Mouse (Mus musculus) liver, embryonic 13.5 days (tissue): Measurements from ENCODE around the gene Kti12. TPM values are rescaled to one million over a fixed set of nuclear protein-coding genes. Genes with fewer than 3 reads are reported as not detected.

Experiments used
- ATAC-seq: fragments of 200-750 bp; cut with Nextera tagmentation; 2 replicates; pipeline ENCODE4 v1.8.0; 2017; ENCODE audit warnings: low read depth, mild to moderate bottlenecking, moderate number of reproducible peaks, moderate library complexity
- DNase-seq: peaks from one replicate; pipeline ENCODE4 v3.0.0; 2022
- H3K27ac ChIP-seq: fragments of 300-500 bp; sonication (generic); 2 replicates; pipeline ENCODE4 v1.5.1; 2015; ENCODE audit warnings: moderate library complexity, mild to moderate bottlenecking, inconsistent platforms
- H3K27me3 ChIP-seq: fragments of 300-500 bp; sonication (generic); 2 replicates; pipeline ENCODE4 v1.6.1; 2015; ENCODE audit warnings: mild to moderate bottlenecking, inconsistent platforms
- H3K36me3 ChIP-seq: fragments of 300-500 bp; sonication (generic); 2 replicates; pipeline ENCODE4 v1.6.1; 2015; ENCODE audit warnings: mild to moderate bottlenecking, inconsistent platforms
- H3K4me1 ChIP-seq: fragments of 300-500 bp; sonication (generic); replicated peaks from 2 replicates; pipeline ENCODE4 v1.6.1; 2015; ENCODE audit warnings: inconsistent platforms
- H3K4me2 ChIP-seq: fragments of 300-500 bp; sonication (generic); 2 replicates; pipeline ENCODE4 v1.6.1; 2015; ENCODE audit warnings: inconsistent platforms, mild to moderate bottlenecking, moderate library complexity
- H3K4me3 ChIP-seq: fragments of 300-500 bp; sonication (generic); replicated peaks from 2 replicates; pipeline ENCODE4 v1.5.1; 2015; ENCODE audit warnings: mild to moderate bottlenecking, inconsistent platforms
- H3K9ac ChIP-seq: fragments of 300-500 bp; sonication (generic); 2 replicates; pipeline ENCODE4 v1.6.1; 2015; ENCODE audit warnings: mild to moderate bottlenecking, inconsistent platforms
- H3K9me3 ChIP-seq: fragments of 300-500 bp; sonication (generic); replicated peaks from 2 replicates; pipeline ENCODE4 v1.6.1; 2016; ENCODE audit warnings: inconsistent platforms
- WGBS: fragments of 180-500 bp; shearing (Covaris S2); methylation state at CpG from one replicate; pipeline ENCODE4 v1.1.7; 2015; ENCODE audit not compliant: insufficient replicate concordance; 5-methylcytosine and 5-hydroxymethylcytosine counted together
- polyA plus RNA-seq: library from polyadenylated mRNA; unstranded; fragments of >200 nt; fragmentation: Nextera tagmentation; extraction: Ambion mirVana; gene quantifications from 2 replicates; pipeline ENCODE4 v1.2.1, GENCODE M21; 2015

The Kti12 gene
- 59.6 and 63.3 TPM in 2 replicates for polyA plus RNA-seq

- Histone ChIP-seq H3K4me1 (peaks cover 33% of the 10 kb centered on the region), H3K27me3 (no peaks in the 10 kb centered on the region), H3K27ac (peak within 1 kb of the TSS; percentile 79), H3K36me3 (0 out of 2 replicates have a peak, but pooled peaks cover 7% of the 10 kb centered on the region), H3K9ac (peak within 1 kb of the TSS; percentile 87), H3K9me3 (no peaks in the 10 kb centered on the region), H3K4me3 (peak within 1 kb of the TSS; percentile 89), H3K4me2 (peak within 1 kb of the TSS; percentile 94)
- WGBS: under 1% methylated on average over 77 of the region's 77 CpGs
- peak; percentile 87 for ATAC-seq
- peak; percentile 65 for DNase-seq
Observed at GRCm38 (mm10) chr4:108847715-108848504, at the start of gene Kti12. Gene Kti12, plus strand, starts transcription at chr4:108847785.

GRCm38 (mm10) chr4:108798083-108798830 is 49.3 kb upstream of the Kti12 start:
- Histone ChIP-seq H3K27me3 (no peaks in the 10 kb centered on the region), H3K4me3 (no peak overlapping the region), H3K4me1 (no peaks in the 10 kb centered on the region; the same call in 1 of the 2 replicates), H3K4me2 (no peak overlapping the region), H3K36me3 (no peaks in the 10 kb centered on the region), H3K9me3 (no peaks in the 10 kb centered on the region), H3K27ac (no peak overlapping the region), H3K9ac (no peak overlapping the region)
- DNase-seq: peak; percentile 31
- no peak for ATAC-seq
- WGBS: 26% methylated on average over 2 of the region's 2 CpGs

- Histone ChIP-seq H3K27ac (no peak overlapping the region), H3K27me3 (no peaks in the 10 kb centered on the region), H3K36me3 (no peaks in the 10 kb centered on the region), H3K9me3 (no peaks in the 10 kb centered on the region), H3K4me1 (no peaks in the 10 kb centered on the region), H3K9ac (no peak overlapping the region), H3K4me2 (no peak overlapping the region), H3K4me3 (no peak overlapping the region)
- no peak for ATAC-seq
- no peak for DNase-seq
- WGBS: 73% methylated on average over 2 of the region's 2 CpGs
Observed at GRCm38 (mm10) chr4:108803535-108803934, 44.0 kb upstream of the Kti12 start.

- H3K36me3 ChIP-seq: 0 out of 2 replicates have a peak, but pooled peaks cover 6% of the 10 kb centered on the region
- H3K4me2 ChIP-seq: no peak overlapping the region
- no peak overlapping the region for H3K9ac ChIP-seq
- H3K4me3 ChIP-seq: no peak overlapping the region
- H3K4me1 ChIP-seq: no peaks in the 10 kb centered on the region
- H3K9me3 ChIP-seq: no peaks in the 10 kb centered on the region
- DNase-seq: no peak
- no peak for ATAC-seq
- no peak overlapping the region for H3K27ac ChIP-seq
- H3K27me3 ChIP-seq: no peaks in the 10 kb centered on the region
- 45% methylated on average over 4 of the region's 4 CpGs for WGBS
Observed at GRCm38 (mm10) chr4:108811142-108811541, 36.4 kb upstream of the Kti12 start.

GRCm38 (mm10) chr4:108811550-108811949 is 36.0 kb upstream of the Kti12 start:
- H3K36me3 ChIP-seq: 0 out of 2 replicates have a peak, but pooled peaks cover 6% of the 10 kb centered on the region
- H3K4me3 ChIP-seq: no peak overlapping the region
- no peak overlapping the region for H3K9ac ChIP-seq
- WGBS: 55% methylated on average over 6 of the region's 6 CpGs
- H3K9me3 ChIP-seq: no peaks in the 10 kb centered on the region
- H3K4me1 ChIP-seq: no peaks in the 10 kb centered on the region
- no peak for DNase-seq
- no peak for ATAC-seq
- H3K4me2 ChIP-seq: no peak overlapping the region
- H3K27ac ChIP-seq: no peak overlapping the region
- H3K27me3 ChIP-seq: no peaks in the 10 kb centered on the region

GRCm38 (mm10) chr4:108825677-108826076 is 21.9 kb upstream of the Kti12 start:
- no peaks in the 10 kb centered on the region for H3K4me1 ChIP-seq
- peaks cover 70% of the 10 kb centered on the region for H3K36me3 ChIP-seq
- ATAC-seq: no peak
- H3K9ac ChIP-seq: no peak overlapping the region
- no peak for DNase-seq
- H3K27ac ChIP-seq: no peak overlapping the region
- no peaks in the 10 kb centered on the region for H3K27me3 ChIP-seq
- no peak overlapping the region for H3K4me3 ChIP-seq
- WGBS: 82% methylated on average over 3 of the region's 3 CpGs
- H3K4me2 ChIP-seq: no peak overlapping the region
- no peaks in the 10 kb centered on the region for H3K9me3 ChIP-seq

- Histone ChIP-seq H3K4me3 (no peak overlapping the region), H3K4me1 (peaks cover 4% of the 10 kb centered on the region; the same call in 1 of the 2 replicates), H3K27ac (no peak overlapping the region), H3K4me2 (no peak overlapping the region), H3K9me3 (no peaks in the 10 kb centered on the region), H3K9ac (no peak overlapping the region), H3K36me3 (peaks cover 65% of the 10 kb centered on the region), H3K27me3 (no peaks in the 10 kb centered on the region)
- WGBS: 79% methylated on average over 1 of the region's 1 CpGs
- no peak for DNase-seq
- no peak for ATAC-seq
Observed at GRCm38 (mm10) chr4:108826096-108826495, 21.5 kb upstream of the Kti12 start.

GRCm38 (mm10) chr4:108826643-108827042 is 20.9 kb upstream of the Kti12 start:
- H3K27ac ChIP-seq: no peak overlapping the region
- H3K36me3 ChIP-seq: peaks cover 63% of the 10 kb centered on the region
- no peak overlapping the region for H3K4me3 ChIP-seq
- no peaks in the 10 kb centered on the region for H3K27me3 ChIP-seq
- no peak overlapping the region for H3K9ac ChIP-seq
- 80% methylated on average over 2 of the region's 2 CpGs for WGBS
- H3K9me3 ChIP-seq: no peaks in the 10 kb centered on the region
- DNase-seq: no peak
- no peak for ATAC-seq
- peaks cover 8% of the 10 kb centered on the region for H3K4me1 ChIP-seq
- no peak overlapping the region for H3K4me2 ChIP-seq

- Histone ChIP-seq H3K4me3 (no peak overlapping the region), H3K4me2 (no peak overlapping the region), H3K4me1 (peaks cover 29% of the 10 kb centered on the region), H3K27ac (no peak overlapping the region), H3K9me3 (no peaks in the 10 kb centered on the region), H3K27me3 (no peaks in the 10 kb centered on the region), H3K36me3 (peaks cover 30% of the 10 kb centered on the region), H3K9ac (no peak overlapping the region)
- DNase-seq (no peak), ATAC-seq (no peak)
- WGBS: 82% methylated on average over 1 of the region's 1 CpGs
Observed at GRCm38 (mm10) chr4:108830698-108831097, 16.9 kb upstream of the Kti12 start.

GRCm38 (mm10) chr4:108832916-108833827 is 14.4 kb upstream of the Kti12 start, which contains the start of gene Btf3l4:
Gene Btf3l4, minus strand, starts transcription at chr4:108833614.
- peak within 1 kb of the TSS; percentile 83 for H3K4me3 ChIP-seq
- H3K36me3 ChIP-seq: peaks cover 11% of the 10 kb centered on the region
- H3K27me3 ChIP-seq: no peaks in the 10 kb centered on the region
- ATAC-seq (peak; percentile 95), DNase-seq (peak; percentile 90)
- H3K4me1 ChIP-seq: peaks cover 35% of the 10 kb centered on the region
- WGBS: under 1% methylated on average over 72 of the region's 73 CpGs
- peak within 1 kb of the TSS; percentile 92 for H3K9ac ChIP-seq
- peak within 1 kb of the TSS; percentile 93 for H3K4me2 ChIP-seq
- H3K9me3 ChIP-seq: no peaks in the 10 kb centered on the region
- H3K27ac ChIP-seq: peak within 1 kb of the TSS; percentile 93

GRCm38 (mm10) chr4:108833828-108834114 is 13.8 kb upstream of the Kti12 start:
- H3K4me2 ChIP-seq: peak overlapping the region; percentile 93
- under 1% methylated on average over 6 of the region's 6 CpGs for WGBS
- peaks cover 11% of the 10 kb centered on the region for H3K36me3 ChIP-seq
- peaks cover 37% of the 10 kb centered on the region for H3K4me1 ChIP-seq
- ATAC-seq (peak; percentile 13; the same call in 1 of the 2 replicates), DNase-seq (no peak)
- no peaks in the 10 kb centered on the region for H3K9me3 ChIP-seq
- H3K27me3 ChIP-seq: no peaks in the 10 kb centered on the region
- peak overlapping the region; percentile 83 for H3K4me3 ChIP-seq
- H3K27ac ChIP-seq: peak overlapping the region; percentile 93
- H3K9ac ChIP-seq: peak overlapping the region; percentile 78
